Mouse (Mus musculus) small intestine, adult 2 months (tissue): ENCODE data around the gene 1700025G04Rik.

Source experiments
- CTCF ChIP-seq: fragments of 200-500 bp; IDR thresholded peaks from 2 replicates; pipeline ENCODE4 v1.5.1; 2012; ENCODE audit warnings: low read depth, mild to moderate bottlenecking, control low read depth, inconsistent platforms, low read length, moderate library complexity, mixed read lengths; ENCODE audit not compliant: insufficient replicate concordance, insufficient read length; ENCODE audit errors: extremely low read depth
- POLR2A ChIP-seq: fragments of 200-500 bp; IDR thresholded peaks from 2 replicates; pipeline ENCODE4 v1.6.1; 2012; ENCODE audit warnings: low read depth, mild to moderate bottlenecking, control low read depth, inconsistent platforms, low read length, moderate library complexity

- no peak for TF ChIP-seq CTCF
- TF ChIP-seq POLR2A: no peak
These were observed 116.7 kb downstream of the 1700025G04Rik start for GRCm38 (mm10) chr1:151973110-151973700.
